Mouse (Mus musculus) embryonic facial prominence, embryonic 15.5 days (tissue): ENCODE results near the gene Prss16. TPM values are rescaled to one million over a fixed set of nuclear protein-coding genes. Genes with fewer than 3 reads are reported as not detected.
"Not testable (repeated sequence)": the region's sequence is repeated elsewhere in the genome, so short reads cannot be mapped to it uniquely, and the experiment has no call there.

Source experiments
- ATAC-seq: fragments of 200-750 bp; cut with Nextera tagmentation; 2 replicates; pipeline ENCODE4 v1.8.0; 2017; ENCODE audit warnings: low read depth, moderate TSS enrichment; ENCODE audit not compliant: insufficient number of reproducible peaks, low FRiP score, low TSS enrichment
- H3K27ac ChIP-seq: fragments of 300-500 bp; sonication (generic); replicated peaks from 2 replicates; pipeline ENCODE4 v1.5.1; 2015; ENCODE audit warnings: mild to moderate bottlenecking, inconsistent platforms
- H3K27me3 ChIP-seq: fragments of 300-500 bp; sonication (generic); 2 replicates; pipeline ENCODE4 v1.6.1; 2015; ENCODE audit warnings: inconsistent platforms
- H3K36me3 ChIP-seq: fragments of 300-500 bp; sonication (generic); 2 replicates; pipeline ENCODE4 v1.6.1; 2015; ENCODE audit warnings: mild to moderate bottlenecking, inconsistent platforms
- H3K4me1 ChIP-seq: fragments of 300-500 bp; sonication (generic); 2 replicates; pipeline ENCODE4 v1.6.1; 2015; ENCODE audit warnings: inconsistent platforms
- H3K4me2 ChIP-seq: fragments of 300-500 bp; sonication (generic); replicated peaks from 2 replicates; pipeline ENCODE4 v1.6.1; 2015; ENCODE audit warnings: mild to moderate bottlenecking, inconsistent platforms
- H3K4me3 ChIP-seq: fragments of 300-500 bp; sonication (generic); replicated peaks from 2 replicates; pipeline ENCODE4 v1.5.1; 2015; ENCODE audit warnings: mild to moderate bottlenecking, inconsistent platforms
- H3K9ac ChIP-seq: fragments of 300-500 bp; sonication (generic); 2 replicates; pipeline ENCODE4 v1.6.1; 2015; ENCODE audit warnings: inconsistent platforms
- H3K9me3 ChIP-seq: fragments of 300-500 bp; sonication (generic); replicated peaks from 2 replicates; pipeline ENCODE4 v1.6.1; 2016; ENCODE audit warnings: inconsistent platforms
- WGBS: fragments of 180-500 bp; shearing (Covaris S2); methylation state at CpG from one replicate; pipeline ENCODE4 v1.1.7; 2015; 5-methylcytosine and 5-hydroxymethylcytosine counted together
- polyA plus RNA-seq: library from polyadenylated mRNA; unstranded; fragments of >200 nt; fragmentation: Nextera tagmentation; extraction: Ambion mirVana; gene quantifications from 2 replicates; pipeline ENCODE4 v1.2.1, GENCODE M21; 2015

The Prss16 gene
- polyA plus RNA-seq, 1 experiment from 2014 or later = 1.2 TPM

GRCm38 (mm10) chr13:22035267-22036148 is 26.0 kb upstream of the Prss16 start, which contains the start of the genes Hist1h2ah and Hist1h2bk:
Gene Hist1h2ah, minus strand, starts transcription at chr13:22035568.
Gene Hist1h2bk, plus strand, starts transcription at chr13:22035870.
- H3K4me2 ChIP-seq = peak within 1 kb of the TSS; percentile 58
- H3K27me3 ChIP-seq, H3K36me3 ChIP-seq, H3K9me3 ChIP-seq: not testable (repeated sequence)
- H3K4me3 ChIP-seq = peak within 1 kb of the TSS; percentile 48
- under 1% methylated on average over 24 of the region's 69 CpGs for WGBS
- H3K27ac ChIP-seq = peak within 1 kb of the TSS; percentile 81
- ATAC-seq = peak; percentile 97
- peaks cover 20% of the 10 kb centered on the region for H3K4me1 ChIP-seq
- H3K9ac ChIP-seq = peak within 1 kb of the TSS; percentile 31

- under 1% methylated on average over 14 of the region's 14 CpGs for WGBS
- no peak; the same call in 1 of the 2 replicates for ATAC-seq
Observed at GRCm38 (mm10) chr13:22034443-22035266, 25.1 kb upstream of the Prss16 start.

GRCm38 (mm10) chr13:22033741-22034442 is 24.4 kb upstream of the Prss16 start:
- Histone ChIP-seq H3K27me3 (no peaks in the 10 kb centered on the region), H3K9me3 (no peaks in the 10 kb centered on the region), H3K36me3 (no peaks in the 10 kb centered on the region), H3K4me1 (peaks cover 13% of the 10 kb centered on the region), H3K4me3 (peak overlapping the region; percentile 48), H3K4me2 (peak overlapping the region; percentile 58), H3K27ac (no peak overlapping the region), H3K9ac (no peak overlapping the region)
- ATAC-seq = no peak
- 37% methylated on average over 5 of the region's 5 CpGs for WGBS

More at GRCm38 (mm10) chr13:22034443-22035266, 25.1 kb upstream of the Prss16 start:
- no peaks in the 10 kb centered on the region for H3K27me3 ChIP-seq
- no peaks in the 10 kb centered on the region for H3K9me3 ChIP-seq
- no peaks in the 10 kb centered on the region for H3K36me3 ChIP-seq
- peak overlapping the region; percentile 58 for H3K4me2 ChIP-seq
- peaks cover 13% of the 10 kb centered on the region for H3K4me1 ChIP-seq
- H3K9ac ChIP-seq = peak overlapping the region; percentile 31; the same call in 1 of the 2 replicates
- H3K27ac ChIP-seq = peak overlapping the region; percentile 73
- H3K4me3 ChIP-seq = peak overlapping the region; percentile 48

GRCm38 (mm10) chr13:22030493-22030892 is 21.0 kb upstream of the Prss16 start:
- H3K4me1 ChIP-seq = peaks cover 5% of the 10 kb centered on the region; the same call in 1 of the 2 replicates
- H3K4me3 ChIP-seq = no peak overlapping the region
- no peak for ATAC-seq
- no peaks in the 10 kb centered on the region for H3K9me3 ChIP-seq
- H3K27me3 ChIP-seq = no peaks in the 10 kb centered on the region
- H3K9ac ChIP-seq = no peak overlapping the region
- H3K27ac ChIP-seq = no peak overlapping the region
- no peak overlapping the region for H3K4me2 ChIP-seq
- no peaks in the 10 kb centered on the region for H3K36me3 ChIP-seq
- 10% methylated on average over 4 of the region's 4 CpGs for WGBS

DNA sequence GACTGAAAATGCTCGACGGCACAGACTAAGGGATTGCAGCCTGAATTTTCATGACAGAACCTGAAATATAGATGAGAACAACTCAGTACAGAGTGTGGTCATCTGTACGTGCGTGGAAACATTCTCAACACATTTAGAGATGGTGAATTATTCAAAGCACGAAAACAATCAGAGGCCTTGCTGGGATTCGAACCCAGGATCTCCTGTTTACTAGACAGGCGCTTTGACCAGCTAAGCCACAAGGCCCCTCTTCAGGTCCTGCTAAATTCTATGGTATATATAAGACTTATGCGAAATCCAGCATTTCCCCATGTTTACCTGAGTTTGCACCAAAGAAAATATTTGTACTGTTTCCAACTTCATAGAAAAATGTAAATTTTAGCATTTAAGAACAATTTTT is 20.4 kb upstream of the Prss16 start:
- Histone ChIP-seq H3K36me3 (no peaks in the 10 kb centered on the region), H3K9ac (no peak overlapping the region), H3K27me3 (no peaks in the 10 kb centered on the region), H3K4me2 (no peak overlapping the region), H3K9me3 (no peaks in the 10 kb centered on the region), H3K27ac (no peak overlapping the region), H3K4me3 (no peak overlapping the region), H3K4me1 (peaks cover 4% of the 10 kb centered on the region; the same call in 1 of the 2 replicates)
- ATAC-seq = no peak
- WGBS = 36% methylated on average over 8 of the region's 8 CpGs

- peak overlapping the region; percentile 55 for H3K4me2 ChIP-seq
- no peaks in the 10 kb centered on the region for H3K36me3 ChIP-seq
- H3K27me3 ChIP-seq = no peaks in the 10 kb centered on the region
- H3K27ac ChIP-seq = peak overlapping the region; percentile 91
- no peaks in the 10 kb centered on the region for H3K4me1 ChIP-seq
- under 1% methylated on average over 40 of the region's 40 CpGs for WGBS
- H3K9ac ChIP-seq = peak overlapping the region; percentile 58
- no peaks in the 10 kb centered on the region for H3K9me3 ChIP-seq
- H3K4me3 ChIP-seq = peak overlapping the region; percentile 59
- ATAC-seq = peak; percentile 76
Observed at GRCm38 (mm10) chr13:22028673-22029460, 19.3 kb upstream of the Prss16 start.

DNA sequence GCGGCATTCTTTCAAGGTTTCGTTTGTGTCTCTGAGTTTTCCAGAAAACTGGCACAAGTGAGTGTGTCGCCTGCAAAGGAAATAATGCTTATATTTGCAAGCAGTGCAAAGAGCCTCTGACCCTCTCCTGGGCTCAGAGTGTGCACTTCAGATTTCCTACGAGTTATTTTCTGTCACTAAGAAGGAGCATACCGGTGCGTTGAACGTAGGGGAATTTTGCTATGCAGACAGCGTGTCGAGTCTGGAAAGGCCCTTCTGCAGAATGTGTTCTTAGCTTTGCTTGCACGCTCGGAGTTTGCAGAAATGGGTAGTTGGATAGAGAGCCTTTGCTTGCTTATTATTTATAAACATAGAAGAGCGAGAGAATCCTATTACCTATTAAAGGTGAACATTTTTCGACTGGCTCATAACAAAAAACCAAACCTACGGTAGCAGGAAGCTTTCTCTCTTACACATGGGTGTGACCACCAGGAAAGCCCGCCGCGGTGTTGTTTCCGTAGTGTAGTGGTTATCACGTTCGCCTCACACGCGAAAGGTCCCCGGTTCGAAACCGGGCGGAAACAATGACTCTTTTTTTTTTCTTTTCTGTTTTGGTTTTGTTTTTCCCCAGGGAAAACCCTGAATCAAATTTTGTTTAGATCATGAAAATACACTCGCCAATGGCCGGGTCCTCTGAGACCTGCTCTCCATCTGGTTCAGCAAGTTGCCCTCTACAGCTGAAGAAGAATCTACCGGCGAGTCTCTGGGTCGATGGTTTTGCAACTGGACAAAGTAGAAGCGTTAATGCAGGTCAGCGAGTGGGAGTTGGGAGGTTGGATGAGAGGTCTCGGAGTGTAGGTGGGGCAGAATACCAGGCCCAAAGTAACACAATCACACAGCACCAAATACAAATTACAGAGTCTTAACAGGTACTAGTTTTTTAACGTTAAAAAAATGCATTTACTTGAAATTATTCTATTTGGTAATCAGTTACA is 16.8 kb upstream of the Prss16 start:
- H3K4me2 ChIP-seq = peak overlapping the region; percentile 61
- H3K9me3 ChIP-seq = no peaks in the 10 kb centered on the region
- no peak for ATAC-seq
- no peaks in the 10 kb centered on the region for H3K36me3 ChIP-seq
- peak overlapping the region; percentile 31 for H3K9ac ChIP-seq
- H3K27ac ChIP-seq = peak overlapping the region; percentile 44; the same call in 1 of the 2 replicates
- peaks cover 7% of the 10 kb centered on the region; the same call in 1 of the 2 replicates for H3K4me1 ChIP-seq
- H3K27me3 ChIP-seq = no peaks in the 10 kb centered on the region
- H3K4me3 ChIP-seq = peak overlapping the region; percentile 53
- WGBS = 1% methylated on average over 35 of the region's 35 CpGs

DNA sequence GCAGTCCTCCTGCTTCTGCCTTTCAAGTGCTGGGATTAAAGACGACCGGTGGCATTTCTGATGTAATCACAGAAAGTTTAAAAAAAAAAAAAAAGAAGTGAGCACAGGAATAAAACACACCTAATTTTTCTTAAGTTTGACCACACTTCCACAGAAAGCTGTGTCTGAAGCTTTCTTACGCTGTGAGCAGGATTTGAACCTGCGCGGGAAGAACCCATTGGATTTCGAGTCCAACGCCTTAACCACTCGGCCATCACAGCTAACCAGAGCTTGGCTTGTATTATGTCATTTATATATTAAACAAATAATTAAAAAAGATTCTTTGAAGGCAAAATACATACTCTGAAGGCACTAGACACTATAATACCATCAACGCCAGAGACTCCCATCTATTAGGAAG is 12.7 kb upstream of the Prss16 start:
- ATAC-seq = peak; percentile 81
- under 1% methylated on average over 9 of the region's 9 CpGs for WGBS
- H3K27me3 ChIP-seq = peaks cover 21% of the 10 kb centered on the region

DNA sequence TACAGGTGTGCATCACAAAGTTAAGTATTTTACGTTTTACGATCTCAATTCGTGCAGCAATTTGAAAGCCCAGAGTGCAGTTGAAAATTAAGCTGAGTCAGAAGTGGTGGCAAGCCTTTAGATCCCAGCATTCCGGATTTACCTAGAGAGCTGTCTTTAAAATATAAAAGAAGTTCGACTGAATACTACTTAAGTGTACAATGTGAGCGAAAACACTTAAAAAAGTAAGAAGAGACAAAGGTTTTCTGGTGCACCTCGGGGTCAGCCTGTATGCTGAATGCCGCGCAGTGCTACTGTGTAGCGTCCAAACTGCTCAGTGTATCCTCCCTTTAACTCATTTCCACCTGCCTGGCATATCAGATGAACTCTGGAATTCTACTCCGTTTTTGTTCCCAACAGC is 12.0 kb upstream of the Prss16 start:
- Histone ChIP-seq H3K27me3 (peaks cover 25% of the 10 kb centered on the region), H3K27ac (no peak overlapping the region; the same call in 1 of the 2 replicates), H3K9me3 (no peaks in the 10 kb centered on the region), H3K4me1 (peaks cover 8% of the 10 kb centered on the region; the same call in 1 of the 2 replicates), H3K36me3 (no peaks in the 10 kb centered on the region), H3K4me2 (peak overlapping the region; percentile 70), H3K9ac (peak overlapping the region; percentile 23; the same call in 1 of the 2 replicates), H3K4me3 (peak overlapping the region; percentile 51)
- ATAC-seq = no peak
- 0% methylated on average over 11 of the region's 11 CpGs for WGBS

More for the DNA sequence above, 12.7 kb upstream of the Prss16 start:
- peaks cover 8% of the 10 kb centered on the region; the same call in 1 of the 2 replicates for H3K4me1 ChIP-seq
- H3K4me2 ChIP-seq = peak overlapping the region; percentile 70
- H3K9ac ChIP-seq = 0 out of 2 replicates have a peak overlapping the region, but pooled peaks have one; percentile 23
- H3K27ac ChIP-seq = no peak overlapping the region
- H3K9me3 ChIP-seq = no peaks in the 10 kb centered on the region
- H3K4me3 ChIP-seq = peak overlapping the region; percentile 51
- no peaks in the 10 kb centered on the region for H3K36me3 ChIP-seq
